Mouse (Mus musculus): ENCODE data around the gene Zmynd11.

DNA sequence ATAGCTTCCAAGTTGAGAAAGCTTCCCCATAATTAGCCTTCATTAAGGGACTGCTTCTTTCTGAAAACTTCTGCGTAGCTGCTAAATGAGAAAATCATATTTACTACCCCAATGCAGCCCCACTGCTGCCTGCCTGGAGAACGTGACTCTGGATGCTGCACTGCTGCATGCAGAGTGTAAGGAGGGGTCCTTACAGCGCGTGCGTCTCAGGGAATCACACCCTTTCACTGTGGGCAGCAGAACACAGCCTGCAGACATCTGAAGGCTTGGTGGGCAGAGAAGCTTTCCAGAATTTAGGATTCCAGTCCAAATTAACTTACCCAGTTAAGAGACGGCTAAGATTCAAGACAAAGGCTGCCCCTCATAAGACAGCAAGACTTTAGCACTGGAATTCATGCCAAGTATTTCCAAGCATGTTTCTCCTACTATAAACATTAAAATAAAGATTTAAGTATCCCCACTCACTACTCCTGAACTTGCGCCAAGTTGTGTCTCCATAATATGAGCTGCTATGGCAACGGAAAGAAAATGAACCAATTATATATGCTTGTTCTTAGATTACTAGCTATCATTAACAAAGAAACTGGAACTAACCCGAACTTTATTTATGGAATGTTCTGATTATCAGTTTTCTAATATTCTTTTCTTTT lies 7.2 kb downstream of the Zmynd11 start:
- TF ChIP-seq POLR2A (IDR thresholded peaks at IDR 0.05; ENCODE audit: control insufficient read depth, low read depth, low read length) = no peak
- no peak for TF ChIP-seq CTCF (IDR thresholded peaks at IDR 0.05; ENCODE audit: control insufficient read depth, insufficient read depth, insufficient replicate concordance, low read depth, low read length)
